Mouse (Mus musculus): ENCODE results near the gene Lrrc75b.
"Not testable (repeated sequence)": the region's sequence is repeated elsewhere in the genome, so short reads cannot be mapped to it uniquely, and the experiment has no call there.

Gene Lrrc75b

DNA sequence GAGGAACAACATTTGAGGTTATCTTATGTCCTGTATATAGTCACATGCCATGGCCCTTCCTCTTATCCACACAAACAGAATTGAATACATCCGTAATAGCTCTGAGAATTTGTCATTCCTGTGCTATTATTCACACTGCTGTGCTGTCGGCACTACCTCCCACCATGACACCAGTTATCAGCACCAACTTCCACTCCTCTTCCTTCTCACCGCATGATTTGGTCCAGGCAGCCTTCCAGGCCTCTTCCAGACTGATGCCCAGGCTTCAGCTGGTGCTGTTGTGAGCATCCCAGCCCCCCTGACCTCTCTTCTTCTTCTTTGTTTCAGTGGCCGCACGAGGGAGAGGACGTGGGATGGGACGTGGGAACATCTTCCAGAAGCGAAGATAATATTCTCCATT is 25.2 kb downstream of the Lrrc75b start:
- no peak for DNase-seq (ENCODE audit: low read depth, low spot score)

DNA sequence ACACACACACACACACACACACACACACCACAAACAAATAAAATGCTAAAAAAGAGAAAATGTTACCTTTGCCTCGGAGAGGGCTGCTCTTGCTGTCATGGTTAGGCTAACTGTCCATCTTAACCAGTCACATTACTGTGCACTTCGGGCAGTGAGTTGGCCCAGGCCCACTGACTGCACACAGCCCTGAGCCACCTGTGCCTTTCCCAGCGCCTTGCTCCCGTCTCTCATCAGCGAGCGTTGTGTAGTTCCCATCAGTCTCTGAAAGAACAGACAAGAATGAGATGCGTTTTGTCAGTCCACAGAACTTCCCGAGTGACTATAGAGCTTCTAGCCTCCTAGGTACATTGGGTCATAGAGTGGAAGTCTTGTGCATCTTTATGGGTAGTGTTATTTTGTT is 25.9 kb downstream of the Lrrc75b start:
- no peak for DNase-seq (ENCODE audit: low read depth, low spot score)

DNA sequence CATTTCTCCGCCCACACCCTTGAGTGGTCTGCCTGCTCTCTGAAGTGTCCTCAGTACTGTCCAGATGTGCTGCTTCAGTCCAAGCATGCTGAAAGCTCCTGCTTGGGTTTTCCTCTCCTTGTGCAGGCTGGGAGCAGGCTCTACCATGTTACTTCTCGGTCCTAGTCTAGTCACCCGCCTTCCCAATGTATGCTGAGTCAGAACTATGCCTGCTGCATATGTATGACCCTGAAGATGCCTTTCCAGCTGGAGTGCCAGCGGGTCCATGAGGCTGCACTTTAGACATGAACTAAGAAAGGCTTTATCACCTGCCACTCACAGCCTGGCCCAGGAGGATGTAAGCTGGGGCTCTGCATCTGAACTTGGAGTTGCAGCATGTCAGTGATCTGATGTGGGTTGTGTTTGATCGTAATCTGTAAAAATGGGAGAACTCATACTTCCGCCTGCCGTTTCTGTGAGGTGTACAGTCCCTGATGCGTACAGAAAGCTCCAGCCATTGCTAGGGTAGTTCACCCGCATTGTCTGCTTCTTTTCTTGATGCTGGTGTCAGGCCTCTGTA is 28.5 kb downstream of the Lrrc75b start:
- DNase-seq (ENCODE audit: low read depth, low spot score), result no peak

DNA sequence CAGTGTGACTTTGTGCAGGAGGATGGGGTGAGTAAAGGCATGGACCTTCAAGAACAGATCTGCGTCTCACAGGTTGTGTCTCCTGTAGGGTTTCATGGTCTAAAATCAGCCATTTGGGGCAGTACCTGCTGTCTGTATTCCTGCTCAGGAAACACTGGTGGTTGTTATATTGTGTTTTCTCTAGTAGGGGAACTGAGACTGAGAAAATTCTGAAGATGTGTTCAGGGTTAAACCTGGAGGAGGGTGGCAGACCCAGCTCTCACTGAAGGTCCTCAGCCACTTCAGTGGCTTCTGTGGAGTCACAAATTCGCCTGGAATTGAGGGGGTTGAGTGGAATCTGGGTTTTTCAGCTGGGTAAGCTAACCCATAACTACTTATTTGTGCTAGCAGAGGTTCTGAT is 29.8 kb downstream of the Lrrc75b start:
- DNase-seq (ENCODE audit: low read depth, low spot score), result no peak

DNA sequence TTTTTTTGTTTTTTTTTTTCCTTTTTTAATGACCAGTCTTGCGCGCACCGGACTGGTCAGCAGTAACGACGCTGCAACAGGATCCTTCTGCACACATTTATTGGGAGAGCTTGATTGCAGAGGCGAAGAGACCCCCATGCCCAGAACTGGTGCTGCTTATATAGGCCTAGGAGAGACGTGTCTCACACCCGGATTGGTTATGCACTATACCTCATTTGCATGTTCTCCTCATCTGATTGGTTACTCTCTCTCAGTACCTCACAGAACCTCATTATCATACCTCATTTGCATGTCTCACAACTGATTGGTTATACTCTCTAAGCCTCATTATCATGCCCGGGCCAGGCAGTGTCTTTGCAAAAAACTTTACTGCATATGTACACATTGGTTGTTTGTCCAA is 34.7 kb downstream of the Lrrc75b start:
- DNase-seq (ENCODE audit: low read depth, low spot score), result peak; percentile 68

DNA sequence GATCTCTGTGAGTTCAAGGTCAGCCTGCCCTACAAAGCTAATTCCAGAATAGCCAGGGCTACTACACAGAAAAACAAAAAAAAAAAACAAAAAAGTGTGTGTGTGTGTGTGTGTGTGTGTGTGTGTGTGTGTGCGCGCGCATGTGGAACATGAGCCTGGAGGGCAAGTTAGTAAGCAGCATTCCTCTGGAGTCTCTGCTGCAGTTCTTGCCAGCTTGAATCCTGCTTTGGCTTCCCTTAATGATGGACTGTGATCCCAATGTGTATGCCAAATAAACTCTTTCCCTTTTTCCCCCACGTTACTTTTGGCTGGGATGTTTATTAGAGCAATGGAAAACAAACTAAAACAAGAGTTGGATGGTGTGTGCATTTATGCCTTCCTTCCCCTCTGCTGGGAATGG is 38.5 kb downstream of the Lrrc75b start:
- no peak for DNase-seq (ENCODE audit: low read depth, low spot score)

DNA sequence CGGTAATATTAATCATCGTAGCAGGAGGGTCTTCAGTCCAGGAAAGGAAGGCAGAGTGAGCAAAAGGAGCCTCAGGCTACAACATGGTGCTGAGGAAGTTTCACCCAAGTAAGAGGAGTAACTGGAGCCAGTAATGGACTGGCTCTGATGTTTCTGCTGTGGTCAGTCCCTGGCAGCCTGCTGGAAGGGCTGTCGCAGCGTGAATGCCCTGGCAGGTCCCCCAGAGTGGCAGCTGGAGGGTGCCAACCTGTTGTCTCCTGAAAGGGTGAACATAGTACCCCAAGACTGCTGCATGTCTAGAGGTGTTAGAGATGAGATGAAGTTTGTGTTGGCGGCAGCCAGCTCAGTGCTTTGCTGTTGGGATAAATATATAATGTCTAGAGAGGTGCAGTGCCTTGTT is 39.5 kb downstream of the Lrrc75b start:
- no peak for DNase-seq (ENCODE audit: low read depth, low spot score)

DNA sequence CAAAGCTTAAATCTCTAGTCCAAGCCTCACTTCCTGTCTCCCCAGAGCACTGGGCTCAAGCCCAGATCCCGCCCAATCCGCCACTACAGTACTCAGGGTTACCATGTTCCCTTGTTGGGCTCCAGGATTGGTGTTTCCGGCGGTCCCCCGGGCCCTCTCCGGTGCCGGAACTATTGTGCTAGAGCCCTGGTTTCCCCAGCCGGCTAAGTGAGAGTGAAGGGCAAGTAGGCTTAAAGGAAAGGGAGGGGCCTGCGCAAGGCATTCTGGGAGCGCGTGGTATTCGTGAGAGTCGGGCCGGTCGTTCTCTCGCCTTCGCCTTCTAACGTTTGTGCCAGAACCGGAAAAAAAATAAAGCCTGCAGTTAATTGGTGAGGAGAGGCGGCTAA is 42.4 kb downstream of the Lrrc75b start, which contains the start of gene Gucd1:
Gene Gucd1 (minus strand): TSS at position 215 of the 386 bp plus-strand sequence.
- peak; percentile 98 for DNase-seq (ENCODE audit: low read depth, low spot score)

DNA sequence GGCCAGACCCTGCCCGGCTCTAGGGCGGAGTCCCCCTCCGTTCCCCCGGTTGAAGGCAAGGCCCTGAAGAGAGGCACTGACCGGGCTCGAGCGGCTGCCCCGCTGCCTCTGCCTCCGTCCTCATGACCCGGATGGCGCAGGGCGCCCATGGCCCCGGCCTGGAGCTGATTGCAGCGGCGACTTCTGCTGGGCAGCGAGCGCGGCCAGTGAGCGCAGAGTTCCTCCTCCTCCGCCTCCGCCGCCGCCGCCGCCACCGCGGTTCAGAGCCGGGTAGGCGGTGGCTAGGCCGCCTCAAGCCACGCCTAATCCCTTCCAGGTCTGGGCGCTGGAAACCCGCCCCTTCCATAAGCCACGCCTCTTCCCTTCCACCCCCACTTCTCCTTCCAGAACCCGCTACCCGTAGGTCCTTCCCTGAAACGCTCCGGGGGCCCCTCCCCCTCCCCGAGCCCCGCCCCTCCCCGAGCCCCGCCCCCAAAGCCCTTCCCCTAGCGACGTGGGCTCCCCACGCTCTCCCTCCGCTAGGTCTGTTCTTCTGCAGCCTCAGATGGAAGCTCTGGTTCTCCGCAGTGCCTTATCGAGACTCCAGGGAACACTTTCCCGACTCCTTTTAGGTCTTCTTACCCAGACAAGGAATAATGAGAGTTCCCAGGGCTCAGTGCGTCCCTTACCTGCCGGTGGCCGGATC is 42.9 kb downstream of the Lrrc75b start, which contains the start of gene Snrpd3:
Gene Snrpd3 (plus strand): TSS at position 479 of the 685 bp plus-strand sequence.
- peak; percentile 97 for DNase-seq (ENCODE audit: low read depth, low spot score)

DNA sequence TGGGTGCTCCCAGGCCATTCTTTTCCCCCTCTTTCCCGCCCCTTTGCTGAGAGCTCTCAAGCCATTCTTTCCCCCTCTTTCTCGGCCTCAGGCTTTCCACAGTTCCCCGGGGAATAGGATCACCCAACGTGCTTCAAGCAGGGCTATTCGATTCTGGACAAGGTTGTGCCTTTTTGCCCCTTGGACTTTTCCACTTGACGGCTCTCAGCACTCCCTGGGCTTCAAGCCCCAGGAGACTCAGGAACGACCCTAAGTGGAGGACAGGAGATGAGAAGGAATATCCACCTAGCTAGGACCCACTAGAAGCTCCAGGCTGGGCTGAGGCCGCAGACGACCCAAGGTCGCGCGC is 43.4 kb downstream of the Lrrc75b start:
- DNase-seq (ENCODE audit: low read depth, low spot score), result no peak

DNA sequence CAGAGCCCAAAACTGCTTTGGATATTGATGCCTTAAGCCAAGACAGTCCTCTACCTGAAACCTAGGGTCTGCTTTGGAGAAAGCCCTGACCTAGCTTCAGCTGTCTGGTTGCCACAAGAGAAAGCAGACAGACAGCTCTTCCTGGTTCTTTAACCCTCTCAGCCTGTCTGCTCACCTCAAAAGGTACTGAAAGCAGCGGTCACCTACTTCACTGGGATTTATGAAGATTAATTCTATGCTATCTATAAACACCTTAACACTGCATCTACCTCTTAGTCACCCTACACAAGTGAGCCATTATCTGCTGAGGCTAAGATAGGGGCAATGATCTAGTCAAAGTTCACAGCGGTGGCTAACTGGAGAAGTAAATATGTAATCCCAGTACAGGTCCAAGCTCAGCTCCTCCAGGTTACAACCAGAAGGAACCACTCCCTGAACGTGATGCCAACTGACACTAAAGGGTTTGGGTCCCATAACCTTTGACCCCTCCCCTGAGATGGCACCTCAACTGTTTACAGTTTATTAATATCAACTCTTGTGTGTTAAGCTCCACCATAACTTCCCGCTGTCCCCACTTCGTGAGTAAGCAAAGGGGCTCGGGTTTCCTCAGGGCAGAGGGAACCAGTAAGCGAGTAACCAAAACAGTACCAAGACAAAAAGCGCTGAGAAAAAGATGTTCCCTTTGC is 43.9 kb downstream of the Lrrc75b start:
- no peak for DNase-seq (ENCODE audit: low read depth, low spot score)

DNA sequence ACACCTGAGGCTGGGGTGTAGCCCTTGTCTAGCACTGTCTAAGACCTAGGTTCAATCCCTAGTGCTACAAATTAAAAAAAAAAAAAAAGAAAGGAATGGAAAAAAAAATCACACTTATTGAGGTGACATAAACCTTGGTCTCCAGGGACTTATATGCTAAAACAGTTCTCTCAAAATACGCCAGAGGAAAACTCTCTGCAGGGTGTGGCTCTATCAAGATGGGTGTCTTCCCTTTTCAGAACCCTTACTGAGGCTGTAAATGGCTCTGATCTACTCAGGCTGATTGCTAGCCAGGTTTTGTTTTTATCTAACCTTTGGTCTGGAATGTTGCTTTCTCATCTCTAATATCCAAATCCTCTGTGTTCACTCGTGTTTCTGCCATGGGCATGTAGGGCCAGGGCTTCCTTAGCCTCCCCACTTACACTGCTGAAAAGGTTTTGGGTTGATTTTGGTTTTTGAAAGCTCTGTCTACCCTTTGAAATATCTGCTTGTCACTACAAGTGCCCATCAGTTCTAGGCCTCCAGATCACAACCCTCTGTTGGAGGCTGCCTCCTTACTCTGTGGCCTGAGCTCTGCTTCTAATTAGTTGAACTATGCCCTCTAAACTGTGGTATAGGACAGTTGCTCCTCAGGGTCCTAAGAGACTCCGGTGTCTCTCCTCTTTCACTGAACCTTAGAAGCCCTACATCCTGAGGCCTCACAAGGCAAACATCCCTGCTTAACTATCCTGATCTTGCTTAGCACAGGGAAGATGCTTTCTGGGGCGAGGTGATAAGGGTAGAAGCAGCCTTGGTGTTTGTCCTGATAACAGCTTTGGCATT is 44.7 kb downstream of the Lrrc75b start:
- DNase-seq (ENCODE audit: low read depth, low spot score), result no peak

DNA sequence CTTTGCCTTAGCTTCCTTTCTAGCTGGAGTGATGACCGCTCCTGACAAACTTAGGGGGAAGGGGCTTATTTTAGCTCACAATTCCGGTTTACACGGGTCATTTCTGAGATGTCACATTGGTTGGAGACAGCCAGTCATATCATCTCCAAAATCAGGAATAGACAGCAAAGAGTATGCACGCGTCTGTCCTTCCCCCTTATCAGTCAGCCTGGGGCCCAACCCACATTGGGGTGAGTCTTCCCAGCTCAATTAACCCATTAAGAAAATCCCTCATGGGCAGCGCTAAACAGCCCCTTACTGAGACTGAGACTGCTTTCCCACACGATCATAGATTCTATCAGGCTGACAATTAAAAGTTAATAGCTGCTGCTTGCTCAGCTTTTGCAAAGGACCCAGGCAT is 45.8 kb downstream of the Lrrc75b start:
- DNase-seq (ENCODE audit: low read depth, low spot score), result no peak

DNA sequence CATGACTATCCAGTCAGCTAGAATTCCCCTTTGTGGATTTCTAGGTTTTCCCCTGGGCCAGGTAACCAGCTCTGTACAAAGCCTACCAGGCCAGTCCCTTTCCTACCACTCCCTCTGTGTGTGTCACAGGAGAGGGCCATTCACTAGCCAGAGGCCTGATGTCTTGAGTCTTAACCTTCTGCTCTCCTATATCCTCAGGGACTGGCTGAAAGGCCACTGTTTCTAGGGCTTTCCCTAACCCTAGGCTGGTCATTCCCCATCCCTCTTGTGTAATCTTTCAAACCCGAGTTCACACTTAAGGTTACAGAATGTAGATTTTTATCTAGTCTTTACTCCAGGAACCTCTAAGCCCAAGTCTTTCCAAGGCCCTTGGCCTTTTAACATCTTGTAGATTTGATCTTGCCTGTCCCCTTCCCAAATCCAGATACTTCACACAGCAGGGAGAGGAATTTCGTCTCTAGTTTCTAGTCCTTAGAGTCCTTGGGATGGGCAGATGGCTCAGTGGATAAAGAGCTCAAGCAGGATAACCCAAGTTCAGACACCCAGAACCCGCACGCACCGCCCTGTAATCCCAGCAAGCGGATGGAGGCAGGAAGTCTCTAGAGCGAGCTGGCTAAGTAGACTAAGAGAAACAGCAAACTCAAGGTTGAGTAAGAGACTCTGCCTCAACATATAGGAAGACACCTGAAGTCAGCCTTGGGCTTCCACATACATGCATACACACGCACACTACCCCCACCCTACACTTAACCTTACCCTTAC is 46.6 kb downstream of the Lrrc75b start:
- DNase-seq (ENCODE audit: low read depth, low spot score), result no peak

DNA sequence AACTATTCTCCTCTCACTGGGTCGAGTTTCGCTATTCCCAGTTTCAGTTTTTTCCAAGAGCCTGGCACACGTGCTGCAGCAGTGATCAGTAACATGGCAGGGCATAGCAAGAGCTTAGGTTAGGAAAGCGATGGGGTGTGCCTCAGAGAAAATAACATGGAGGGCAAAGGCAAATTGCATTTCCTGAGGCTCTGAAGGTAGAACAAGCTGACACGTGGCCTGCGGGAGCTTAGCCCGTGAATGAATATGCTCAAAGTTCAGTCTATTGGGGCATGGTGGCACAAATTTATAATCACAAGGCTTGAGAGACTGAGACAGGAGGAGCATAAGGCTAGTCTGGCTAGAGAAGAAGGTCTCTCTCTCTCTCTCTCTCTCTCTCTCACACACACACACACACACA is 47.3 kb downstream of the Lrrc75b start:
- no peak for DNase-seq (ENCODE audit: low read depth, low spot score)

DNA sequence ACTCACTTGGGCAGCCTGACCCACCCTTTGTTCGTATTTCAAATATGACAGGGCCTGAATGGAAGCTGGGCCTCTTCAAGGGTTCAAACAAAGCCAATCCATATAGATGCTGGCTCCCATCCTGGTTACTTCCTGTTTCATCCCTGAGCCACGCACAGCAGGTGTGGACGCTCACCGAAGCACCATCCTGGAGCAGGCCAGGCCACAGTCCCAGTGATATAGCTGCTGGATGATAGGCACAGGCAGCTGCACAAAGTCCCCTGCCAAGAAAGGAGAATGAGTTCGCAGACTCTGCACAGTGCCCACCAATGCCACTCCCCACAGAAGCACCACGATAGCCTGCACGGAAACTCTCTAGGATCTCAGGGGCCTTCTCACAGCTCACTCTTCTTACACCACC is 48.2 kb downstream of the Lrrc75b start:
- DNase-seq (ENCODE audit: low read depth, low spot score), result no peak

DNA sequence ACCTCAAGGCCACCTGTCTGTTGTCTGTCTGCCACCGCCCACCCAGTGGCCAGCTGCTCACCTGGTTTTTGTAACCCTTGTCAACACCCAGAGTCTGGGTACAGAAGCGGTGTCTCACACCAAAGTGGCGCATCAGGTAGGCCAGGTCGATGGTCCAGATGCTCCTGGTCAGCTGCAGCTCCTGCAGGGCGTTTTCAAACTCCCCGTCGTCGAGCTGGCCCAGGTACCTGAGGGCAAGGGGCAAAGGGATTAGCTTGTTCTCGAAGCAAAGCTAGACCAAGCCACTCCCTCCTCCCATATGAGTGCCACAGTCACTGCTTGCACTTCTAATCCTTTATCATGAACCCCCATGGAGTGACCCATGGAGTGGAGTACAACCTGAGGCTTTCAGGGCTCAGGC is 49.1 kb downstream of the Lrrc75b start:
- no peak for DNase-seq (ENCODE audit: low read depth, low spot score)

DNA sequence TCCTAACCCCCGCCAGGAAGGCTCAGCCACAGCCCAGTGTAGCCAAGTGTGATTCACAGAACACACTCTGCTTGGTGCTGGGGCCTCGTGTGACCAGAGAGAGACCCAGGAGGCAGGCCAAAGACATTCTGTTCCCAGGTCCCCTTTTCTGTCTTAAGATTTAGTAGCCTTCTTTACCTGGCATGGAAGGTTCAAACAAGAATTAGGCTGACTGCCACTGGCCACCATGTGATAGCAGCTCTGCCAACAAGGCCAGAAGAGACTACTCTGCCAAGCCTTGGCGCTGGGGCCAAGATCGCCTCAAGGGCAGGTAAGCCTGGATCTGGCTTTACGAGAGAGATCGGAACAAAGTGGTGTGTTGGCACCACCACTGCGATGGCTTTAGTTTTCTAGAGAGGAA is 49.7 kb downstream of the Lrrc75b start:
- no peak for DNase-seq (ENCODE audit: low read depth, low spot score)

DNA sequence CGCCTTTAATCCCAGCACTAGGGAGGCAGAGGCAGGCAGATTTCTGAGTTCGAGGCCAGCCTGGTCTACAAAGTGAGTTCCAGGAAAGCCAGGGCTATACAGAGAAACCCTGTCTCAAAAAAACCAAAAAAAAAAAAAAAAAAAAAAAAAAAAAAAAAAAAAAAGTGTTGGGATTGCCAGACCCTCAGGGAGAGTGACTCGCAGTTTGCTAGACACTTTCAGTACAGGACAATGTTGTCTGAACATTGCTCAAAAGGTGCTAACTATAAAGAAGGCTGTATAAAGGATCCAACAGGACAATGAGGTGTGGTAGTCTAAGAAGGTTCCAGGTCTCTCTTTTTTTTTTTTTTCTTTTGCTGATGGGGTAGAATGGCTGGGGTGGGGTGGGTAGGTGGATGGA is 54.2 kb downstream of the Lrrc75b start:
- DNase-seq (ENCODE audit: low read depth, low spot score), result not testable (repeated sequence)

DNA sequence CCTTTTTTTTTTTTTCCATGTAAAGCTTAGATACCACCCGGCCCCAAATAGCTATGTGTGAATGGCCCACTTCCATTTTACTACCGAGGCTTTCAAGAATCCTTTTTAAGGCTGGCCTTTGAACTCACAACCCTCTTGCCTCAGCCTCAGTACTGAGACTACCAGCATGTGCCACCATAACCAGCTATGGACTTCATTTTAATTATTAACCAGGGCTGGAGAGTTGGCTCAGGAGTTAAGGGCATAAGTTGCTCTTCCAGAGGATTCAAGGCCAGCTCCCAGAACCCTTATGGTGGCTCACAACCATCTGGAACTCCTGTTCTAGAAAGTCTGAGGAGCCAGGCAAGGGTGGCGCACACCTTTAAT is 55.0 kb downstream of the Lrrc75b start:
- no peak for DNase-seq (ENCODE audit: low read depth, low spot score)

DNA sequence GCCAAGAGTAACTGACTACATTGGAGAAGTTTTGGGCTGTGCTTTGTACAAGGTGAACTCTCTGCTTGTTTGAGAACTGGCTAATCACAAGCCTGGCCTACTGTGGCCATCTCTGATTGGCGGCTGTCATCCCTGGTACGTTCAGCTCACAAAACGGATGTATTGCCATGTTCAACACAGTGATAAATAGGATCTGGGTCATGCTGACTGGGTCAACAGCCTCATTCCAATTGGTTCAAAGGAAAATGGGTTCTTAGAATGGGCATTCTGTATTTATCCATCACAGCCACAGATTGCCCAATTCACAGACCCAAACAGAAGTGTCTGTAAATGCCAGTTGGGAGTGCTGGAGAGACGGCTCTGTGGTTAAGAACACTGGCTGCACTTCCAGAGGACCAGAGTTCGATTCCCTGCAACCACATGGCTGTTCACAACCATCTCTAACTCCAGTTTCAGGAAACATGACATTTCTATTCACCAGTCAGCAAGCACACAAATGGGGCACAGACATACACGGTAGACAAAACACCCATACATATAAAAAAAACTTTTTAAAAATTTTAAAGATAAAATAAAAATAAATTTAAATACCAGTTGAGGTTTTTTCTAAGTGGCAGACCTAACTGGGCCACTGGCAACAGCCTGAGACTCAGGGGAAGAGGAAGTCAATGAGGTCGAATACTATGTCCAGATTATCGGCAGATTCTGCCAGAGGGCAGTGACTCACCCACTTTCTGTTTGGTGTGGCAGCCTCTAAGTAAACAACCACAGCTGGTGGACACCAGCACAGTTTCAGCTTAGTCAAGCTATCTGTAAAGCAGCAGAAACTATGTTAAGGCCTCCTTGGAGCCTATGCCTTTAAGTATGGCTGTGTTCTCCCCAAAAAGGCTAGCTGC is 55.6 kb downstream of the Lrrc75b start:
- DNase-seq (ENCODE audit: low read depth, low spot score), result no peak
